Mouse (Mus musculus): Measurements from ENCODE around the gene F13a1. TPM values are rescaled to one million over a fixed set of nuclear protein-coding genes. Genes with fewer than 3 reads are reported as not detected.

Gene F13a1
- total and polyA plus RNA-seq, 3 experiments: not detected

DNA sequence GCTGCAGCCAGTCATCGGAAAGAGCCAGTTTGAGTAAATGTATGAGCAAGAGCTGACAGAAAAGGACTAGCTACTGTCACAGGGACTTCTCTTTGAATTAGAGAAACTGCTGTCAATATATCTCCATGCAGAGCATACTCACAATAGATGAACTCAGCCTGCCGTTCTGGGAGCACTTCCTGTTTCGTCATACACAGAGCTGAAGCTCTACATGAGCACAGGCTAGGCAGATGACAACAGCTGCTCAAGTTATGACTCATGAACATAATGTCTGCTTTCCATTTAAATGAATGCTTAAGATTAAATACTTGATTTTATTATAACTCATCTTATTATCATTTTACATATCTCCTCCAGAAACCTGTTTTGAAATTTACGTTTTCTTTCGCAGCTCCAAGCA, 39.3 kb downstream of the F13a1 start:
- Histone ChIP-seq H3K27me3 (ENCODE audit: control insufficient read depth in 1 of 2, insufficient read depth in 2 of 2, low read length in 2 of 2) (no peaks in the 10 kb centered on the region), H3K36me3 (ENCODE audit: control insufficient read depth in 1 of 2, insufficient read depth in 2 of 2, low read length in 2 of 2) (no peaks in the 10 kb centered on the region), H3K79me2 (ENCODE audit: control insufficient read depth, insufficient read depth, low read length, poor library complexity) (no peaks in the 10 kb centered on the region), H3K4me1 (ENCODE audit: control insufficient read depth in 1 of 2, insufficient read depth in 2 of 2, low read length in 2 of 2) (no peaks in the 10 kb centered on the region), H3K4me3 (ENCODE audit: control insufficient read depth in 1 of 2, insufficient read depth in 1 of 2, low read depth in 2 of 2, low read length in 2 of 2) (no peak overlapping the region), H3K9me3 (replicated peaks; ENCODE audit: insufficient read depth, low read length) (no peaks in the 10 kb centered on the region), H3K27ac (ENCODE audit: control insufficient read depth, low read depth, low read length) (no peak overlapping the region), H3K9ac (ENCODE audit: control insufficient read depth, low read depth, low read length, poor library complexity, severe bottlenecking) (no peak overlapping the region)
- DNase-seq (ENCODE audit: low read depth, low spot score): no peak
- TF ChIP-seq SMC3 (IDR thresholded peaks at IDR 0.05; ENCODE audit: low read depth, low read length): no peak
- no peak for TF ChIP-seq UBTF (IDR thresholded peaks at IDR 0.05; ENCODE audit: borderline replicate concordance, insufficient read depth, low read depth, low read length)
- no peak for TF ChIP-seq MYB (IDR thresholded peaks at IDR 0.05; ENCODE audit: low read depth, low read length)

GRCm38 (mm10) chr13:37006224-37006623, 43.8 kb downstream of the F13a1 start:
- TF ChIP-seq POLR2AphosphoS2 (IDR thresholded peaks at IDR 0.05; ENCODE audit: low read length): no peak
- TF ChIP-seq MAFK (IDR thresholded peaks at IDR 0.05; ENCODE audit: borderline replicate concordance, low read depth, low read length): no peak
- no peak for TF ChIP-seq RCOR1 (IDR thresholded peaks at IDR 0.05; ENCODE audit: low read depth, low read length)
- no peak for TF ChIP-seq HCFC1 (IDR thresholded peaks at IDR 0.05; ENCODE audit: low read depth, low read length)
- no peak for TF ChIP-seq TCF12 (IDR thresholded peaks at IDR 0.05; ENCODE audit: low read depth, low read length)
- no peak for TF ChIP-seq NRF1 (IDR thresholded peaks at IDR 0.05; ENCODE audit: insufficient read depth, low read depth, low read length, poor library complexity, severe bottlenecking)
- TF ChIP-seq USF2 (IDR thresholded peaks at IDR 0.05; ENCODE audit: borderline replicate concordance in 1 of 2, insufficient read depth in 1 of 2, low read depth in 1 of 2, low read length in 2 of 2): no peak
- no peak for TF ChIP-seq MXI1 (IDR thresholded peaks at IDR 0.05; ENCODE audit: low read depth, low read length)
- TF ChIP-seq MAZ (IDR thresholded peaks at IDR 0.05; ENCODE audit: low read depth, low read length): no peak
- TF ChIP-seq EP300 (IDR thresholded peaks at IDR 0.05; ENCODE audit: low read depth in 1 of 2, low read length in 2 of 2): no peak; a peak in 1 of 4 replicates
- TF ChIP-seq MYB (IDR thresholded peaks at IDR 0.05; ENCODE audit: low read depth, low read length): no peak
- TF ChIP-seq KAT2A (conservative IDR thresholded peaks at IDR 0.05; ENCODE audit: low read depth, low read length): no peak
- no peak for TF ChIP-seq POLR2A (IDR thresholded peaks at IDR 0.05; ENCODE audit: control insufficient read depth in 1 of 2, insufficient read depth in 1 of 2, low read depth in 1 of 2, low read length in 2 of 2, poor library complexity in 1 of 2)
- no peak for TF ChIP-seq MEF2A (IDR thresholded peaks at IDR 0.05; ENCODE audit: extremely low read depth, insufficient replicate concordance, low read depth, low read length, poor library complexity, severe bottlenecking)
- TF ChIP-seq SMC3 (IDR thresholded peaks at IDR 0.05; ENCODE audit: low read depth, low read length): no peak
- TF ChIP-seq POLR2AphosphoS5 (IDR thresholded peaks at IDR 0.05; ENCODE audit: borderline replicate concordance, low read depth, low read length): no peak
- TF ChIP-seq USF1 (IDR thresholded peaks at IDR 0.05; ENCODE audit: low read depth, low read length): no peak
- no peak for TF ChIP-seq ZC3H11A (IDR thresholded peaks at IDR 0.05; ENCODE audit: low read depth, low read length)
- no peak for TF ChIP-seq ZMIZ1 (IDR thresholded peaks at IDR 0.05; ENCODE audit: low read depth, low read length)
- Histone ChIP-seq H3K36me3 (ENCODE audit: control insufficient read depth in 1 of 2, insufficient read depth in 2 of 2, low read length in 2 of 2) (no peaks in the 10 kb centered on the region), H3K4me3 (ENCODE audit: control insufficient read depth in 1 of 2, insufficient read depth in 1 of 2, low read depth in 2 of 2, low read length in 2 of 2) (no peak overlapping the region), H3K4me1 (ENCODE audit: control insufficient read depth in 1 of 2, insufficient read depth in 2 of 2, low read length in 2 of 2) (no peaks in the 10 kb centered on the region), H3K27me3 (ENCODE audit: control insufficient read depth in 1 of 2, insufficient read depth in 2 of 2, low read length in 2 of 2) (no peaks in the 10 kb centered on the region), H3K9ac (ENCODE audit: control insufficient read depth, low read depth, low read length, poor library complexity, severe bottlenecking) (no peak overlapping the region), H3K9me3 (replicated peaks; ENCODE audit: insufficient read depth, low read length) (no peaks in the 10 kb centered on the region), H3K27ac (ENCODE audit: control insufficient read depth, low read depth, low read length) (no peak overlapping the region), H3K79me2 (ENCODE audit: control insufficient read depth, insufficient read depth, low read length, poor library complexity) (no peaks in the 10 kb centered on the region)
- DNase-seq (ENCODE audit: low read depth, low spot score): peak; percentile 17
